Mouse (Mus musculus): ENCODE measurements around the gene Trim6. TPM values are rescaled to one million over a fixed set of nuclear protein-coding genes. Genes with fewer than 3 reads are reported as not detected.

The Trim6 gene
- polyA plus RNA-seq (2014; fragmentation: Nextera tagmentation; extraction: Ambion mirVana), result 2.5 and 3.1 TPM in 2 replicates

GRCm38 (mm10) chr7:104218701-104219569, at the start of gene Trim6:
Gene Trim6 (plus strand): TSS chr7:104218793.
- H3K36me3 ChIP-seq (ENCODE audit: control insufficient read depth, insufficient read depth, low read length), result no peaks in the 10 kb centered on the region
- no peaks in the 10 kb centered on the region for H3K27me3 ChIP-seq (ENCODE audit: control insufficient read depth, insufficient read depth, low read length)
- H3K4me2 ChIP-seq (ENCODE audit: low read depth), result peak within 1 kb of the TSS; percentile 65
- H3K27ac ChIP-seq (ENCODE audit: low read depth, low read length), result no peak within 1 kb of the TSS
- WGBS, result 2% methylated on average over 37 of the region's 37 CpGs
- H3K9ac ChIP-seq (ENCODE audit: low read length), result peak within 1 kb of the TSS; percentile 35
- peak; percentile 72 for DNase-seq (ENCODE audit: low spot score)
- H3K9me3 ChIP-seq (ENCODE audit: control insufficient read depth, low read length), result no peaks in the 10 kb centered on the region
- 0 out of 2 replicates have a peak, but pooled peaks cover 3% of the 10 kb centered on the region for H3K4me1 ChIP-seq (ENCODE audit: control insufficient read depth, insufficient read depth, low read length)
- peak; percentile 76 for ATAC-seq (ENCODE audit: insufficient read depth, low FRiP score, low TSS enrichment)
- peak within 1 kb of the TSS; percentile 31 for H3K4me3 ChIP-seq (ENCODE audit: low read depth, low read length)

- 82% methylated on average over 6 of the region's 6 CpGs for WGBS
- Histone ChIP-seq H3K4me2 (ENCODE audit: low read depth) (no peak overlapping the region), H3K4me3 (ENCODE audit: low read depth, low read length) (no peak overlapping the region), H3K27me3 (ENCODE audit: control insufficient read depth, insufficient read depth, low read length) (no peaks in the 10 kb centered on the region), H3K9ac (ENCODE audit: low read length) (no peak overlapping the region), H3K27ac (ENCODE audit: low read depth, low read length) (no peak overlapping the region), H3K36me3 (ENCODE audit: control insufficient read depth, insufficient read depth, low read length) (no peaks in the 10 kb centered on the region), H3K9me3 (ENCODE audit: control insufficient read depth, low read length) (no peaks in the 10 kb centered on the region), H3K4me1 (ENCODE audit: control insufficient read depth, insufficient read depth, low read length) (no peaks in the 10 kb centered on the region)
- no peak for DNase-seq (ENCODE audit: low spot score)
- no peak for ATAC-seq (ENCODE audit: insufficient read depth, low FRiP score, low TSS enrichment)
These were observed 48.9 kb upstream of the Trim6 start for GRCm38 (mm10) chr7:104169634-104170204.

- ATAC-seq (ENCODE audit: insufficient read depth, low FRiP score, low TSS enrichment) (no peak), DNase-seq (ENCODE audit: low spot score) (no peak)
- Histone ChIP-seq H3K27me3 (ENCODE audit: control insufficient read depth, insufficient read depth, low read length) (no peaks in the 10 kb centered on the region), H3K9ac (ENCODE audit: low read length) (no peak overlapping the region), H3K4me1 (ENCODE audit: control insufficient read depth, insufficient read depth, low read length) (no peaks in the 10 kb centered on the region), H3K4me3 (ENCODE audit: low read depth, low read length) (no peak overlapping the region), H3K9me3 (ENCODE audit: control insufficient read depth, low read length) (no peaks in the 10 kb centered on the region), H3K27ac (ENCODE audit: low read depth, low read length) (no peak overlapping the region), H3K36me3 (ENCODE audit: control insufficient read depth, insufficient read depth, low read length) (no peaks in the 10 kb centered on the region), H3K4me2 (ENCODE audit: low read depth) (no peak overlapping the region)
- 54% methylated on average over 1 of the region's 1 CpGs for WGBS
These were observed 43.5 kb upstream of the Trim6 start for GRCm38 (mm10) chr7:104175085-104175484.

- no peak for DNase-seq (ENCODE audit: low spot score)
- Histone ChIP-seq H3K4me3 (ENCODE audit: low read depth, low read length) (no peak overlapping the region), H3K4me2 (ENCODE audit: low read depth) (no peak overlapping the region), H3K4me1 (ENCODE audit: control insufficient read depth, insufficient read depth, low read length) (no peaks in the 10 kb centered on the region), H3K27ac (ENCODE audit: low read depth, low read length) (no peak overlapping the region), H3K9me3 (ENCODE audit: control insufficient read depth, low read length) (no peaks in the 10 kb centered on the region), H3K27me3 (ENCODE audit: control insufficient read depth, insufficient read depth, low read length) (no peaks in the 10 kb centered on the region), H3K36me3 (ENCODE audit: control insufficient read depth, insufficient read depth, low read length) (no peaks in the 10 kb centered on the region), H3K9ac (ENCODE audit: low read length) (no peak overlapping the region)
- 82% methylated on average over 5 of the region's 5 CpGs for WGBS
- no peak for ATAC-seq (ENCODE audit: insufficient read depth, low FRiP score, low TSS enrichment)
These were observed 40.1 kb upstream of the Trim6 start for GRCm38 (mm10) chr7:104178422-104179054.

GRCm38 (mm10) chr7:104179074-104179473, 39.5 kb upstream of the Trim6 start:
- no peaks in the 10 kb centered on the region for H3K36me3 ChIP-seq (ENCODE audit: control insufficient read depth, insufficient read depth, low read length)
- H3K27me3 ChIP-seq (ENCODE audit: control insufficient read depth, insufficient read depth, low read length), result no peaks in the 10 kb centered on the region
- no peak overlapping the region for H3K4me2 ChIP-seq (ENCODE audit: low read depth)
- H3K9ac ChIP-seq (ENCODE audit: low read length), result no peak overlapping the region
- ATAC-seq (ENCODE audit: insufficient read depth, low FRiP score, low TSS enrichment), result no peak
- H3K9me3 ChIP-seq (ENCODE audit: control insufficient read depth, low read length), result no peaks in the 10 kb centered on the region
- no peak overlapping the region for H3K4me3 ChIP-seq (ENCODE audit: low read depth, low read length)
- no peak overlapping the region for H3K27ac ChIP-seq (ENCODE audit: low read depth, low read length)
- no peak for DNase-seq (ENCODE audit: low spot score)
- no peaks in the 10 kb centered on the region for H3K4me1 ChIP-seq (ENCODE audit: control insufficient read depth, insufficient read depth, low read length)
- WGBS, result 90% methylated on average over 1 of the region's 1 CpGs

GRCm38 (mm10) chr7:104183292-104183691, 35.3 kb upstream of the Trim6 start, which contains the start of gene Olfr648:
Gene Olfr648 (minus strand): TSS chr7:104183392.
- ATAC-seq (ENCODE audit: insufficient read depth, low FRiP score, low TSS enrichment), result no peak

GRCm38 (mm10) chr7:104191275-104191674, 27.3 kb upstream of the Trim6 start:
- H3K4me3 ChIP-seq (ENCODE audit: low read depth, low read length), result no peak overlapping the region
- H3K36me3 ChIP-seq (ENCODE audit: control insufficient read depth, insufficient read depth, low read length), result no peaks in the 10 kb centered on the region
- WGBS, result 59% methylated on average over 9 of the region's 9 CpGs
- H3K4me1 ChIP-seq (ENCODE audit: control insufficient read depth, insufficient read depth, low read length), result no peaks in the 10 kb centered on the region
- DNase-seq (ENCODE audit: low spot score) (no peak), ATAC-seq (ENCODE audit: insufficient read depth, low FRiP score, low TSS enrichment) (no peak)
- H3K4me2 ChIP-seq (ENCODE audit: low read depth), result no peak overlapping the region
- no peaks in the 10 kb centered on the region for H3K9me3 ChIP-seq (ENCODE audit: control insufficient read depth, low read length)
- H3K9ac ChIP-seq (ENCODE audit: low read length), result no peak overlapping the region
- no peak overlapping the region for H3K27ac ChIP-seq (ENCODE audit: low read depth, low read length)
- H3K27me3 ChIP-seq (ENCODE audit: control insufficient read depth, insufficient read depth, low read length), result no peaks in the 10 kb centered on the region

More at GRCm38 (mm10) chr7:104183292-104183691, 35.3 kb upstream of the Trim6 start, which contains the start of gene Olfr648:
- DNase-seq (ENCODE audit: low spot score), result no peak
- no peak within 1 kb of the TSS for H3K9ac ChIP-seq (ENCODE audit: low read length)
- no peaks in the 10 kb centered on the region for H3K4me1 ChIP-seq (ENCODE audit: control insufficient read depth, insufficient read depth, low read length)
- H3K36me3 ChIP-seq (ENCODE audit: control insufficient read depth, insufficient read depth, low read length), result no peaks in the 10 kb centered on the region
- H3K4me3 ChIP-seq (ENCODE audit: low read depth, low read length), result no peak within 1 kb of the TSS
- H3K27me3 ChIP-seq (ENCODE audit: control insufficient read depth, insufficient read depth, low read length), result no peaks in the 10 kb centered on the region
- 95% methylated on average over 2 of the region's 2 CpGs for WGBS
- no peak within 1 kb of the TSS for H3K4me2 ChIP-seq (ENCODE audit: low read depth)
- H3K27ac ChIP-seq (ENCODE audit: low read depth, low read length), result no peak within 1 kb of the TSS
- no peaks in the 10 kb centered on the region for H3K9me3 ChIP-seq (ENCODE audit: control insufficient read depth, low read length)

GRCm38 (mm10) chr7:104195885-104196284, 22.7 kb upstream of the Trim6 start, which contains the start of gene Olfr649:
Gene Olfr649 (minus strand): TSS chr7:104195985.
- ATAC-seq (ENCODE audit: insufficient read depth, low FRiP score, low TSS enrichment), result no peak
- Histone ChIP-seq H3K36me3 (ENCODE audit: control insufficient read depth, insufficient read depth, low read length) (no peaks in the 10 kb centered on the region), H3K27me3 (ENCODE audit: control insufficient read depth, insufficient read depth, low read length) (no peaks in the 10 kb centered on the region), H3K4me3 (ENCODE audit: low read depth, low read length) (no peak within 1 kb of the TSS), H3K9me3 (ENCODE audit: control insufficient read depth, low read length) (no peaks in the 10 kb centered on the region), H3K27ac (ENCODE audit: low read depth, low read length) (no peak within 1 kb of the TSS), H3K4me2 (ENCODE audit: low read depth) (no peak within 1 kb of the TSS), H3K4me1 (ENCODE audit: control insufficient read depth, insufficient read depth, low read length) (no peaks in the 10 kb centered on the region), H3K9ac (ENCODE audit: low read length) (no peak within 1 kb of the TSS)
- WGBS, result 88% methylated on average over 6 of the region's 6 CpGs
- no peak for DNase-seq (ENCODE audit: low spot score)
